Mouse (Mus musculus): ENCODE data around the gene Dapk1.

Gene Dapk1

GRCm38 (mm10) chr13:60743381-60744077 lies 141.8 kb downstream of the Dapk1 start:
- no peak for DNase-seq

- DNase-seq = peak; percentile 92
Observed at GRCm38 (mm10) chr13:60744078-60744460, 142.3 kb downstream of the Dapk1 start.

GRCm38 (mm10) chr13:60744736-60745135 lies 143.0 kb downstream of the Dapk1 start:
- DNase-seq = no peak

GRCm38 (mm10) chr13:60745358-60745757 lies 143.6 kb downstream of the Dapk1 start:
- no peak for DNase-seq

- no peak for DNase-seq
Observed at GRCm38 (mm10) chr13:60746271-60746670, 144.5 kb downstream of the Dapk1 start.

- DNase-seq = no peak
Observed at GRCm38 (mm10) chr13:60747201-60747600, 145.5 kb downstream of the Dapk1 start.

GRCm38 (mm10) chr13:60748556-60748955 lies 146.8 kb downstream of the Dapk1 start:
- no peak for DNase-seq

- no peak for DNase-seq
Observed at GRCm38 (mm10) chr13:60750930-60751329, 149.2 kb downstream of the Dapk1 start.

GRCm38 (mm10) chr13:60753216-60753615 lies 151.5 kb downstream of the Dapk1 start:
- no peak for DNase-seq

GRCm38 (mm10) chr13:60755251-60755650 lies 153.5 kb downstream of the Dapk1 start:
- DNase-seq = no peak

GRCm38 (mm10) chr13:60757292-60757691 lies 155.5 kb downstream of the Dapk1 start:
- DNase-seq = no peak

- DNase-seq = peak; percentile 64
Observed at GRCm38 (mm10) chr13:60759136-60759535, 157.4 kb downstream of the Dapk1 start.

GRCm38 (mm10) chr13:60760392-60760791 lies 158.6 kb downstream of the Dapk1 start:
- DNase-seq = no peak

GRCm38 (mm10) chr13:60761161-60761560 lies 159.4 kb downstream of the Dapk1 start:
- no peak for DNase-seq

GRCm38 (mm10) chr13:60780534-60780933 lies 178.8 kb downstream of the Dapk1 start:
- DNase-seq = no peak

GRCm38 (mm10) chr13:60783301-60783700 lies 181.6 kb downstream of the Dapk1 start:
- DNase-seq = no peak

- DNase-seq = no peak
Observed at GRCm38 (mm10) chr13:60786264-60786663, 184.5 kb downstream of the Dapk1 start, which contains the start of gene BC051665. Gene BC051665, minus strand, starts transcription at chr13:60786364.

GRCm38 (mm10) chr13:60789466-60789865 lies 187.7 kb downstream of the Dapk1 start:
- no peak for DNase-seq

- no peak for DNase-seq
Observed at GRCm38 (mm10) chr13:60802749-60803148, 201.0 kb downstream of the Dapk1 start, which contains the start of gene Ctsll3. Gene Ctsll3, minus strand, starts transcription at chr13:60802849.

- DNase-seq = no peak
Observed at GRCm38 (mm10) chr13:60809690-60810089, 207.9 kb downstream of the Dapk1 start.

- no peak for DNase-seq
Observed at GRCm38 (mm10) chr13:60812768-60813167, 211.0 kb downstream of the Dapk1 start.

Measured in lung, postnatal 10 days (tissue).